Mouse (Mus musculus) embryonic facial prominence, embryonic 15.5 days (tissue): ENCODE data around the gene Abhd12b. TPM values are rescaled to one million over a fixed set of nuclear protein-coding genes. Genes with fewer than 3 reads are reported as not detected.
"Not testable (repeated sequence)": the region's sequence is repeated elsewhere in the genome, so short reads cannot be mapped to it uniquely, and the experiment has no call there.

Source experiments
- ATAC-seq: fragments of 200-750 bp; cut with Nextera tagmentation; 2 replicates; pipeline ENCODE4 v1.8.0; 2017; ENCODE audit warnings: low read depth, moderate TSS enrichment; ENCODE audit not compliant: insufficient number of reproducible peaks, low FRiP score, low TSS enrichment
- H3K27ac ChIP-seq: fragments of 300-500 bp; sonication (generic); replicated peaks from 2 replicates; pipeline ENCODE4 v1.5.1; 2015; ENCODE audit warnings: mild to moderate bottlenecking, inconsistent platforms
- H3K27me3 ChIP-seq: fragments of 300-500 bp; sonication (generic); 2 replicates; pipeline ENCODE4 v1.6.1; 2015; ENCODE audit warnings: inconsistent platforms
- H3K36me3 ChIP-seq: fragments of 300-500 bp; sonication (generic); 2 replicates; pipeline ENCODE4 v1.6.1; 2015; ENCODE audit warnings: mild to moderate bottlenecking, inconsistent platforms
- H3K4me1 ChIP-seq: fragments of 300-500 bp; sonication (generic); 2 replicates; pipeline ENCODE4 v1.6.1; 2015; ENCODE audit warnings: inconsistent platforms
- H3K4me2 ChIP-seq: fragments of 300-500 bp; sonication (generic); replicated peaks from 2 replicates; pipeline ENCODE4 v1.6.1; 2015; ENCODE audit warnings: mild to moderate bottlenecking, inconsistent platforms
- H3K4me3 ChIP-seq: fragments of 300-500 bp; sonication (generic); replicated peaks from 2 replicates; pipeline ENCODE4 v1.5.1; 2015; ENCODE audit warnings: mild to moderate bottlenecking, inconsistent platforms
- H3K9ac ChIP-seq: fragments of 300-500 bp; sonication (generic); 2 replicates; pipeline ENCODE4 v1.6.1; 2015; ENCODE audit warnings: inconsistent platforms
- H3K9me3 ChIP-seq: fragments of 300-500 bp; sonication (generic); replicated peaks from 2 replicates; pipeline ENCODE4 v1.6.1; 2016; ENCODE audit warnings: inconsistent platforms
- WGBS: fragments of 180-500 bp; shearing (Covaris S2); methylation state at CpG from one replicate; pipeline ENCODE4 v1.1.7; 2015; 5-methylcytosine and 5-hydroxymethylcytosine counted together
- polyA plus RNA-seq: library from polyadenylated mRNA; unstranded; fragments of >200 nt; fragmentation: Nextera tagmentation; extraction: Ambion mirVana; gene quantifications from 2 replicates; pipeline ENCODE4 v1.2.1, GENCODE M21; 2015

The Abhd12b gene
- polyA plus RNA-seq, 1 experiment from 2014 or later = 1.1 TPM

- H3K4me2 ChIP-seq = no peak overlapping the region
- no peak for ATAC-seq
- WGBS = 74% methylated on average over 5 of the region's 5 CpGs
Measured at GRCm38 (mm10) chr12:70161057-70161456, 7.1 kb downstream of the Abhd12b start.

GRCm38 (mm10) chr12:70164741-70165140, 10.8 kb downstream of the Abhd12b start:
- no peaks in the 10 kb centered on the region for H3K27me3 ChIP-seq
- H3K4me3 ChIP-seq = no peak overlapping the region
- H3K36me3 ChIP-seq = no peaks in the 10 kb centered on the region
- H3K9me3 ChIP-seq = no peaks in the 10 kb centered on the region
- no peak overlapping the region for H3K9ac ChIP-seq
- no peaks in the 10 kb centered on the region for H3K4me1 ChIP-seq
- no peak for ATAC-seq
- 72% methylated on average over 3 of the region's 3 CpGs for WGBS
- no peak overlapping the region for H3K4me2 ChIP-seq
- no peak overlapping the region for H3K27ac ChIP-seq

More at GRCm38 (mm10) chr12:70161057-70161456, 7.1 kb downstream of the Abhd12b start:
- no peaks in the 10 kb centered on the region for H3K4me1 ChIP-seq
- no peak overlapping the region for H3K9ac ChIP-seq
- no peak overlapping the region for H3K27ac ChIP-seq
- no peaks in the 10 kb centered on the region for H3K27me3 ChIP-seq
- H3K36me3 ChIP-seq = no peaks in the 10 kb centered on the region
- no peaks in the 10 kb centered on the region for H3K9me3 ChIP-seq
- H3K4me3 ChIP-seq = no peak overlapping the region

- no peak for ATAC-seq
- no peaks in the 10 kb centered on the region for H3K27me3 ChIP-seq
- no peaks in the 10 kb centered on the region for H3K36me3 ChIP-seq
- H3K27ac ChIP-seq = no peak overlapping the region
- no peak overlapping the region for H3K4me2 ChIP-seq
- H3K9ac ChIP-seq = no peak overlapping the region
- H3K4me3 ChIP-seq = no peak overlapping the region
- H3K4me1 ChIP-seq = no peaks in the 10 kb centered on the region
- 76% methylated on average over 4 of the region's 4 CpGs for WGBS
- H3K9me3 ChIP-seq = no peaks in the 10 kb centered on the region
Measured at GRCm38 (mm10) chr12:70167950-70168349, 14.0 kb downstream of the Abhd12b start.

GRCm38 (mm10) chr12:70169969-70170368, 16.0 kb downstream of the Abhd12b start:
- no peak for ATAC-seq
- H3K9me3 ChIP-seq = no peaks in the 10 kb centered on the region
- H3K4me1 ChIP-seq = no peaks in the 10 kb centered on the region
- no peaks in the 10 kb centered on the region for H3K36me3 ChIP-seq
- H3K9ac ChIP-seq = no peak overlapping the region
- H3K27ac ChIP-seq = no peak overlapping the region
- WGBS = 73% methylated on average over 1 of the region's 1 CpGs
- H3K4me2 ChIP-seq = no peak overlapping the region
- no peaks in the 10 kb centered on the region for H3K27me3 ChIP-seq
- no peak overlapping the region for H3K4me3 ChIP-seq

DNA sequence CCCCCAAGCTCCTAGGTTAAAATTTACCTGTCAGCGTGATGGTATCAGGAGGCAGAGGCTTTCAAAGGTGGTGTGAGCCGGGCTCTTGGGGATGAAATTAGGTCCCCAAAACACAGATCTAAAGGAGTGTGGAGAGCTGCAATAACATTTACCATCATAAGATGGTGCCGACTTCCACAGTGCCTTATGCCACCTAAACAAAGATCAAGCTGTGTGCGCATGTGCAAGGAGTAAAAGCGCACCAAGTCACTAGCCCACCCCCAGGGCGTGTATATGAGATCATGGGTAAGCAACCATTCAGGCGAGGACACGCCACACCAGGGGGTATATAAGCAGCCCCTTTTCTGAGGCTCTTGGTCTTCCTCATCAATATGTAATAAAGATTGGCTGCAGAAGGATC, 29.6 kb downstream of the Abhd12b start:
- not testable (repeated sequence) for H3K4me2 ChIP-seq, ATAC-seq, H3K4me1 ChIP-seq, H3K4me3 ChIP-seq, H3K27ac ChIP-seq, H3K36me3 ChIP-seq, H3K9me3 ChIP-seq, H3K27me3 ChIP-seq, H3K9ac ChIP-seq
- WGBS = 96% methylated on average over 8 of the region's 8 CpGs

GRCm38 (mm10) chr12:70184173-70184783, 30.3 kb downstream of the Abhd12b start:
- H3K4me1 ChIP-seq = no peaks in the 10 kb centered on the region

DNA sequence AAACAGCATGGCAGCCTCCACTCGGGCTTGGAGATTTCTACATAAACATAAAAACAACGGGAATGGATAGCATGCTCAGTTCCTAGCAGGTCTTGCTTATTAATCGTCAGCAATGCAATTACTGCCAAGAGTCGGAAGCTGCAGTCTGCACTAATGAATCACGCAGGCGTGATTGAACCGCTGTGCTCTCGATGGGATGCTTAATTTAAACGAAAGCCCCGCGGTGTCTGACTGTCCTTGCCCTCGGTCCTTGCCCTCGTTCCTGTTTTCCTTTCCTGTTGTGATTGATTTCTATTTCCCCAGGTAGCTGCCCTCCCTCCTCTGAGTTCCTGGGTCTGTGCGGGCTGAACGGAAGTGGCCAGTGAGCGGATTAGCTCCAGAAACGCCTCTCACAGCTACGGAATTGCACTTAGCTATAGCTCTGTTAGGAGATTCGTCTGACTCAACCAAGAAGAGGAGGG, 38.4 kb downstream of the Abhd12b start:
- 31% methylated on average over 19 of the region's 19 CpGs for WGBS
- Histone ChIP-seq H3K9ac (no peak overlapping the region), H3K4me1 (no peaks in the 10 kb centered on the region), H3K4me2 (peak overlapping the region; percentile 32), H3K4me3 (peak overlapping the region; percentile 17; the same call in 1 of the 2 replicates), H3K9me3 (no peaks in the 10 kb centered on the region), H3K27me3 (no peaks in the 10 kb centered on the region), H3K27ac (no peak overlapping the region), H3K36me3 (0 out of 2 replicates have a peak, but pooled peaks cover 7% of the 10 kb centered on the region)
- no peak for ATAC-seq

More at GRCm38 (mm10) chr12:70184173-70184783, 30.3 kb downstream of the Abhd12b start:
- Histone ChIP-seq H3K9me3 (0 out of 2 replicates have a peak, but pooled peaks cover 6% of the 10 kb centered on the region), H3K4me2 (no peak overlapping the region), H3K9ac (no peak overlapping the region), H3K4me3 (no peak overlapping the region), H3K27ac (no peak overlapping the region), H3K27me3 (no peaks in the 10 kb centered on the region), H3K36me3 (no peaks in the 10 kb centered on the region)
- WGBS = 86% methylated on average over 22 of the region's 22 CpGs
- no peak for ATAC-seq

- Histone ChIP-seq H3K9me3 (no peaks in the 10 kb centered on the region), H3K4me2 (no peak overlapping the region), H3K9ac (no peak overlapping the region), H3K36me3 (peaks cover 11% of the 10 kb centered on the region; the same call in 1 of the 2 replicates), H3K27me3 (no peaks in the 10 kb centered on the region), H3K27ac (no peak overlapping the region), H3K4me1 (no peaks in the 10 kb centered on the region), H3K4me3 (no peak overlapping the region)
- WGBS = 97% methylated on average over 6 of the region's 6 CpGs
- ATAC-seq = no peak
Measured at GRCm38 (mm10) chr12:70195426-70195825, 41.5 kb downstream of the Abhd12b start.

DNA sequence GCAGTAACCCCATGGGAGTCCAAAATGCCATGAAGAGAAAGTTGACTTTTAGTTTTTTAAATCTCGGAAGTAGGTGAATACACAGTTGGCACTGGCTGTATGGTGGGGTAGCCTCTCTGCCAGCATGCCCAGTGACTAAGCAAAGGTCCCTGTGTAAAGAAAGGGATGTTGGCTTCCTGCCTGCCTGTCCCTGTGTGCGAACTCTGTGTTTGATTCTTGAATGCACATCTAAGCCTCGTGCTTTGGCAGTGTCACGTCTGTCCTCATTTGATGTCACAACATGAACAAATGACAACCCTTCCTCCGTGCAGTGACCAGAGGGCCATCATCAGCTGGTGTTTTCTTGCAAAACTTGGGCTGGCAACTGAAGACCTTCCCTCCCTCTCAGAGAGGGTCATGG, 42.4 kb downstream of the Abhd12b start:
- Histone ChIP-seq H3K27ac (no peak overlapping the region), H3K27me3 (no peaks in the 10 kb centered on the region), H3K9ac (no peak overlapping the region), H3K36me3 (peaks cover 11% of the 10 kb centered on the region; the same call in 1 of the 2 replicates), H3K4me3 (no peak overlapping the region), H3K4me2 (no peak overlapping the region), H3K4me1 (no peaks in the 10 kb centered on the region), H3K9me3 (no peaks in the 10 kb centered on the region)
- no peak for ATAC-seq
- 82% methylated on average over 5 of the region's 5 CpGs for WGBS

- H3K27ac ChIP-seq = no peak overlapping the region
- no peak overlapping the region for H3K4me3 ChIP-seq
- H3K36me3 ChIP-seq = peaks cover 9% of the 10 kb centered on the region; the same call in 1 of the 2 replicates
- H3K27me3 ChIP-seq = no peaks in the 10 kb centered on the region
- no peaks in the 10 kb centered on the region for H3K9me3 ChIP-seq
- no peaks in the 10 kb centered on the region for H3K4me1 ChIP-seq
- H3K9ac ChIP-seq = no peak overlapping the region
- 73% methylated on average over 5 of the region's 5 CpGs for WGBS
- H3K4me2 ChIP-seq = no peak overlapping the region
- ATAC-seq = no peak
Measured at GRCm38 (mm10) chr12:70201926-70202529, 48.1 kb downstream of the Abhd12b start.

DNA sequence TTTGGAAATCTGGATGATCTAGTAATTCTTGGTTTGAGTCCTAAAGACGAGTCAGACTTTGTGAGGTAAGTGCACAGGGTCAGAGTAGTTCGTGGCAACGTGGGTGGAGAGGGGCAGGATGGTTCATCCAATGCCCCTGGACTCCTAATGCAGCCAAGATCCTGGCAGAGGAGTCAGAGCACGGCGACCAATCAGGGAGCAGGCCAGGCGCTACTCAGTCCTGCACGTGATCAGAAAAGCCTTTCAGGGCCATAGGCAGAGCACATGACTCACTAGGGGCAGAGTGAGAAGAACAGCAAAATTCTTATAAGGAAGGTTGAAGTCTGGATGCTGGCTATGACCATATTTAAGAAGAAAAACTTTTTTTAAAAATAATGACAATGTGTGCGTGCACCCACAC, 50.5 kb downstream of the Abhd12b start:
- Histone ChIP-seq H3K9ac (no peak overlapping the region), H3K4me2 (no peak overlapping the region), H3K4me1 (no peaks in the 10 kb centered on the region), H3K36me3 (0 out of 2 replicates have a peak, but pooled peaks cover 7% of the 10 kb centered on the region), H3K27me3 (no peaks in the 10 kb centered on the region), H3K27ac (no peak overlapping the region), H3K4me3 (no peak overlapping the region), H3K9me3 (no peaks in the 10 kb centered on the region)
- 81% methylated on average over 8 of the region's 8 CpGs for WGBS
- no peak for ATAC-seq
